Mouse (Mus musculus) liver, embryonic 14.5 days (tissue): ENCODE measurements around the gene Lhx4. TPM values are rescaled to one million over a fixed set of nuclear protein-coding genes. Genes with fewer than 3 reads are reported as not detected.

Source experiments
- ATAC-seq: fragments of 200-750 bp; cut with Nextera tagmentation; 2 replicates; pipeline ENCODE4 v1.8.0; 2017; ENCODE audit warnings: moderate number of reproducible peaks, mild to moderate bottlenecking, moderate library complexity; ENCODE audit not compliant: insufficient read depth
- DNase-seq, 3 experiments: peaks; one replicate each; pipeline ENCODE4 v3.0.0-alpha.2; 2012 to 2013; ENCODE audit warnings: low read depth in 3 of 3, low spot score in 3 of 3
- H3K27ac ChIP-seq: fragments of 300-500 bp; sonication (generic); 2 replicates; pipeline ENCODE4 v1.5.1; 2014; ENCODE audit warnings: moderate library complexity, mild to moderate bottlenecking, control low read depth, inconsistent platforms
- H3K27me3 ChIP-seq: fragments of 300-500 bp; sonication (generic); 2 replicates; pipeline ENCODE4 v1.6.1; 2014; ENCODE audit warnings: mild to moderate bottlenecking, low read length, moderate library complexity; ENCODE audit not compliant: control insufficient read depth, insufficient read depth
- H3K36me3 ChIP-seq: fragments of 300-500 bp; sonication (generic); replicated peaks from 2 replicates; pipeline ENCODE4 v1.6.1; 2014; ENCODE audit warnings: low read depth; ENCODE audit not compliant: control insufficient read depth, insufficient read depth
- H3K4me1 ChIP-seq, 2 experiments: fragments of 200-500 bp in 1 of 2; fragments of 300-500 bp in 1 of 2; sonication (generic) in 1 of 2; replicated peaks; 2 replicates each; pipeline ENCODE4 v1.6.1; 2012 to 2014; ENCODE audit warnings: antibody characterized with exemption in 1 of 2, inconsistent platforms in 1 of 2, low read length in 1 of 2; ENCODE audit not compliant: control insufficient read depth in 2 of 2, insufficient read depth in 2 of 2
- H3K4me2 ChIP-seq: fragments of 300-500 bp; sonication (generic); 2 replicates; pipeline ENCODE4 v1.6.1; 2014; ENCODE audit warnings: low read depth, mild to moderate bottlenecking, control low read depth, moderate library complexity
- H3K4me3 ChIP-seq, 2 experiments: fragments of 200-500 bp in 1 of 2; fragments of 300-500 bp in 1 of 2; sonication (generic) in 1 of 2; 2 replicates each; pipeline ENCODE4 v1.5.1; 2012 to 2014; ENCODE audit warnings: low read depth in 2 of 2, low read length in 2 of 2, mild to moderate bottlenecking in 2 of 2, control low read depth in 1 of 2, inconsistent platforms in 1 of 2, moderate library complexity in 1 of 2; ENCODE audit not compliant: insufficient read depth in 1 of 2
- H3K9ac ChIP-seq: fragments of 300-500 bp; sonication (generic); replicated peaks from 2 replicates; pipeline ENCODE4 v1.6.1; 2014; ENCODE audit warnings: mild to moderate bottlenecking, control low read depth, moderate library complexity
- H3K9me3 ChIP-seq: fragments of 300-500 bp; sonication (generic); 2 replicates; pipeline ENCODE4 v1.6.1; 2016; ENCODE audit warnings: low read length, mixed read lengths; ENCODE audit not compliant: control insufficient read depth
- CTCF ChIP-seq: IDR thresholded peaks from 2 replicates; pipeline ENCODE4 v1.5.1; 2016; ENCODE audit warnings: antibody characterized with exemption, low read depth, control low read depth
- EP300 ChIP-seq: IDR thresholded peaks from 2 replicates; pipeline ENCODE4 v1.6.1; 2016; ENCODE audit warnings: antibody characterized with exemption, low read depth
- WGBS: fragments of 180-500 bp; shearing (Covaris S2); extraction: QIAGEN DNeasy Blood & Tissue Kit; methylation state at CpG from one replicate; pipeline ENCODE4 v1.1.7; 2014; ENCODE audit not compliant: insufficient replicate concordance; 5-methylcytosine and 5-hydroxymethylcytosine counted together
- polyA plus RNA-seq, 2 experiments: library from polyadenylated mRNA; depleted of rRNA in 1 of 2; stranded (reverse) in 1 of 2; unstranded in 1 of 2; fragments of >200 nt; fragmentation: Nextera tagmentation in 1 of 2; extraction: Ambion mirVana in 1 of 2; gene quantifications; 2 replicates each; pipeline versions ENCODE4 v1.2.1 to v1.2.3; 2012 to 2014

Gene Lhx4
- polyA plus RNA-seq (2012; rRNA removed) (not detected in 2 replicates), polyA plus RNA-seq (2014; fragmentation: Nextera tagmentation; extraction: Ambion mirVana) (not detected in 2 replicates)

GRCm38 (mm10) chr1:155751484-155752255 lies at the start of gene Lhx4:
TSS of gene Lhx4 (minus strand) at chr1:155751684.
- peaks cover 23% of the 10 kb centered on the region for H3K27me3 ChIP-seq
- ATAC-seq (no peak), DNase-seq (no peak)
- no peak within 1 kb of the TSS for H3K9ac ChIP-seq
- TF ChIP-seq EP300 (no peak), CTCF (no peak)
- no peak within 1 kb of the TSS for H3K4me3 ChIP-seq
- 37% methylated on average over 6 of the region's 6 CpGs for WGBS
- no peak within 1 kb of the TSS for H3K4me2 ChIP-seq
- H3K4me1 ChIP-seq, result no peaks in the 10 kb centered on the region
- no peaks in the 10 kb centered on the region for H3K9me3 ChIP-seq
- no peak within 1 kb of the TSS for H3K27ac ChIP-seq
- no peaks in the 10 kb centered on the region for H3K36me3 ChIP-seq

GRCm38 (mm10) chr1:155798000-155798399 lies 46.5 kb upstream of the Lhx4 start:
- H3K4me2 ChIP-seq, result no peak overlapping the region
- DNase-seq (no peak), ATAC-seq (no peak)
- 67% methylated on average over 4 of the region's 4 CpGs for WGBS
- peaks cover 0 to 7% of the 10 kb centered on the region in 2 experiments; a peak in 3 of 4 replicates for H3K4me1 ChIP-seq
- H3K27ac ChIP-seq, result no peak overlapping the region
- no peaks in the 10 kb centered on the region; the same call in 1 of the 2 replicates for H3K36me3 ChIP-seq
- H3K9me3 ChIP-seq, result no peaks in the 10 kb centered on the region
- H3K27me3 ChIP-seq, result no peaks in the 10 kb centered on the region
- no peak overlapping the region for H3K9ac ChIP-seq
- no peak for TF ChIP-seq EP300
- no peak for TF ChIP-seq CTCF
- H3K4me3 ChIP-seq, result no peak overlapping the region

GRCm38 (mm10) chr1:155797425-155797824 lies 45.9 kb upstream of the Lhx4 start:
- no peak overlapping the region for H3K4me3 ChIP-seq
- WGBS, result 71% methylated on average over 4 of the region's 4 CpGs
- H3K4me1 ChIP-seq, result peaks cover 0 to 7% of the 10 kb centered on the region in 2 experiments; a peak in 3 of 4 replicates
- ATAC-seq, result no peak
- H3K9ac ChIP-seq, result no peak overlapping the region
- no peak for DNase-seq
- no peak overlapping the region for H3K4me2 ChIP-seq
- H3K9me3 ChIP-seq, result no peaks in the 10 kb centered on the region
- TF ChIP-seq EP300 (no peak), CTCF (no peak)
- no peaks in the 10 kb centered on the region; the same call in 1 of the 2 replicates for H3K36me3 ChIP-seq
- no peak overlapping the region for H3K27ac ChIP-seq
- no peaks in the 10 kb centered on the region for H3K27me3 ChIP-seq

GRCm38 (mm10) chr1:155796757-155797405 lies 45.4 kb upstream of the Lhx4 start:
- TF ChIP-seq EP300 (no peak), CTCF (no peak)
- no peak overlapping the region for H3K4me3 ChIP-seq
- H3K27me3 ChIP-seq, result no peaks in the 10 kb centered on the region
- no peak overlapping the region for H3K4me2 ChIP-seq
- 55% methylated on average over 11 of the region's 11 CpGs for WGBS
- no peak for DNase-seq
- no peaks in the 10 kb centered on the region for H3K9me3 ChIP-seq
- no peak overlapping the region for H3K27ac ChIP-seq
- peaks cover 0 to 7% of the 10 kb centered on the region in 2 experiments; a peak in 3 of 4 replicates for H3K4me1 ChIP-seq
- no peak overlapping the region for H3K9ac ChIP-seq
- H3K36me3 ChIP-seq, result no peaks in the 10 kb centered on the region; the same call in 1 of the 2 replicates
- 0 out of 2 replicates have a peak, but pooled peaks have one; percentile 24 for ATAC-seq

- Histone ChIP-seq H3K9me3 (no peaks in the 10 kb centered on the region), H3K27ac (no peak overlapping the region), H3K4me2 (no peak overlapping the region), H3K4me1 (peaks cover 0 to 7% of the 10 kb centered on the region in 2 experiments; a peak in 3 of 4 replicates), H3K4me3 (no peak overlapping the region), H3K9ac (no peak overlapping the region), H3K27me3 (no peaks in the 10 kb centered on the region), H3K36me3 (no peaks in the 10 kb centered on the region; the same call in 1 of the 2 replicates)
- TF ChIP-seq CTCF, result no peak
- no peak for TF ChIP-seq EP300
- ATAC-seq, result no peak
- no peak for DNase-seq
- WGBS, result 81% methylated on average over 5 of the region's 5 CpGs
These were observed 44.3 kb upstream of the Lhx4 start for GRCm38 (mm10) chr1:155795791-155796233.
